Mouse (Mus musculus) kidney, postnatal 36 days (tissue): ENCODE results near the gene Xlr5c.
"Not testable (repeated sequence)": the region's sequence is repeated elsewhere in the genome, so short reads cannot be mapped to it uniquely, and the experiment has no call there.

Experiments
- DNase-seq, 2 experiments: peaks; one replicate each; pipeline ENCODE4 v3.0.0; 2021 to 2022; ENCODE audit warnings: mixed read lengths in 2 of 2

The Xlr5c gene

DNA sequence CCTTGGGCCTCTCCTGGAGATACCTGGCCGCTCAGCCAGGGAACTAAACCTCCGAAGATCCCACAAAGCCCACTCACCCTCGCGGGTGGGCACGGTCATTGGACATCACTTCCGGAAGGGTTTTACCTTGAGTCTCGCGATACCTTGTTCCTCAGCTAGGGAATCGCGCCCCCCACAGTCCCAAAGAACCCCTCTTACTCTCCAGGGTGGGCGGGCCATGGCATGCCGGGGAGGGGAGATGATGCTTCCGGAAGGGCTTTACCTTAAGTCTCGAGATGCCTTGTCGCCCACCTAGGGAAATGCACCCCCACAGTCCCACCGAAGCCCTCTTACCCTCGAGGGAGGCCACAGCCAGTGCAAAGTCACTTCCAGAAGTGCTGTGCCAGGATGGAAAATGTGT lies at the start of gene Xlr5c, which contains the start of gene Xlr5a:
Gene Xlr5c, minus strand, starts transcription at position 101 of the 400 bp plus-strand sequence.
Gene Xlr5a, minus strand, starts transcription at position 101 of the 400 bp plus-strand sequence.
- not testable (repeated sequence) for DNase-seq

DNA sequence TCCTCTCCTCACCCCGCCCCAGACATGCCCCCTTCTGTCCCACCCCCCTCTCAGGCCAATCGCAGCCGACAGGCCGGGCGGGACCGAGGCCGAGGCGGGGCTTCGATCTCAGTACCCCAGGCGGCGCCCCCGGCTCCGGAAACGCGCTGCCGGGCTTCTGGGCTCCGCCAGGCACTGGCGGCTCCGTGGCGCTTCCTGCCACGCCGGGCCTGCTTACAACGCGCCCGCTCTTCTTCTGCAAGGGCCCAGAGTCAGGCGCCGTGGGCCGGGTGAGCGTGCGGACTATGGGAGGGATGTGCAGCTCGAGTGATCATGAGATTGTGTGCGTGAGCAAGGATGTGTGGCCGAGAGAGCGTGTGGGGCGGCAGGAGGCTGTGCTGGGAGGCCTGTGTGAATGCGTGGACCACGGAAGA lies 49.7 kb upstream of the Xlr5c start, which contains the start of gene Zfp275:
Gene Zfp275, plus strand, starts transcription at position 139 of the 413 bp plus-strand sequence.
- DNase-seq: peak; percentile 74 to 84

GRCm38 (mm10) chrX:73342068-73342467 lies 49.3 kb upstream of the Xlr5c start:
- DNase-seq: peak in 1 of 2 experiments; percentile 1

- DNase-seq: no peak
Measured at GRCm38 (mm10) chrX:73341473-73341872, 48.7 kb upstream of the Xlr5c start.

- DNase-seq: no peak
Measured at GRCm38 (mm10) chrX:73336740-73337139, 44.0 kb upstream of the Xlr5c start, which contains the start of gene Gm45015. Gene Gm45015, minus strand, starts transcription at chrX:73336840.

DNA sequence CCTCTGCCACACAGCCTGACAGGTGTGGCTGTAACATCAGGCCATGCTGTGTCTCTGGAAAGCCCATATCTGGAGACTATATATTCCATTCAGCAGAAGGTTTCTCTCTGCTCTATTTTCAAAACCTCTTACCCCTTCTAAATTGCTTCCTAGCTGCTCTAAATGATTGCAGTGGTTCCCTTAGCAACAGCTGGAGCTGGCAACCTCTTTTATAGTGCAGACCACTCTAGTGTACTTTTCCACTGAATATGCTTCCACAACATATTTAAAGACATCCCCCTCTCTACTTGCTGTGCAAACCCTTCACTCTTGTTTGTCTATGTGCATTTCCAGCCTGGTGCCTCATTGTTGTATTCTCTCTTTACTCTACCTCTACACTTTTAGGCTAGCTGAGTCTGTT lies 40.8 kb upstream of the Xlr5c start:
- DNase-seq: no peak

GRCm38 (mm10) chrX:73327215-73327614 lies 34.4 kb upstream of the Xlr5c start:
- DNase-seq: no peak

- no peak for DNase-seq
Measured at GRCm38 (mm10) chrX:73321029-73321428, 28.3 kb upstream of the Xlr5c start.

DNA sequence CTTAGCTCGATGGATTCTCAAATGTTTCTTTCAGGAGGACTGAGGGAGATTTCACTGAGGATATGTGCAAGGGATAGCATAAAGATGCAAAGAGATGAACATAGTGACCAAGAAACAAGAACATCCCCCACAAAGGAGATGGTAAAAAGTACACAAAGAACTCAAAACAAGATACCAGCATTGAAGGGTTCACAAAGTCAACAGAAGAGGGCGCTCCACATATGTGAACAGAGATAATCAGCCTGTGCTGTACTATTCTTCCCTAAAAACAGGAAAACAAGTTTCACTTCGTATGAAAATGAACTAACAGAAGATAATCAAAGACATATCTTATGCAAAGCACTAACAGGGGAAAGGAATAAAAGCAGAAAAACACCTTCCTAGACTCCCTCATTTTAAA lies 19.7 kb upstream of the Xlr5c start:
- DNase-seq: peak; percentile 17 to 58

DNA sequence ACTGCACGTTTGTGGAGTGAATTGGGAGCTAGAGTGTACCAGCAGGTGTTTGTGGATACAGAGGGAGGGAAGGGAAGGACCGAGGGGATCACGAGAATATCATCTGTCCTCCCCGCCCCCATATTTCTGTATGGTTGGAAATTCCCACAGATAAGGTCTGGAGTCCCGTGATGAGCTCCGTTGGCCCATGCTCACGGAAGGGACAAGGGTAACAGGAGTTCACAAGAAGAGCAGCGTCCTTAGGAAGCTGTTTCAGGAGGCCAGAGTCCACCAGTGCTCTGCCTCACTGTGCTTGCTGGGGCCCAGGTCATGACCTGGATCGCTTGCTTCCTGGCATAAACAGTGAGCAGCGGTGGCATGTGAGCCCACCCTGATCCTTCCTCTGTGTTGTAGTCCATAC lies 3.0 kb upstream of the Xlr5c start:
- DNase-seq: peak; percentile 33 to 62

DNA sequence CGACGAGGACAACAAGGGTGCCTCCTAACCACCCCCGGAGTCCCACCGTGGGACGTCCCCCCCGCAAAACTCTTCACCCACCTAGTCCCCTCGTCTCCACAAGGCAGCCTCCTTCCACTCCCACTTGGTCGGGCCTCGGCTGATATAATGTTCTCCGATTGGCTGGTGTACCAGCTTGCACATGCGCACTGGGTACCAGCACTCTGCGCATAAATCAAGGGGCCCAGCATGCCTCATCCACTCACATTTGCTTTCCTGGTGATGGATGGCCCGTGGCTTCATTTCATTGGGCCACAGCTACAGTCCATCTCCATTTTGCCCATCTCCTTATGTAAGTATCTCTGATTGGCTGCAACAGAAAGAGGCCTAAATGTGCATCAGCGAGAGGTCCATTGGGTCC lies 27.5 kb downstream of the Xlr5c start, which contains the start of gene Xlr3c:
Gene Xlr3c, minus strand, starts transcription at position 121 of the 400 bp plus-strand sequence.
- not testable (repeated sequence) for DNase-seq

GRCm38 (mm10) chrX:73262428-73262827 lies 30.3 kb downstream of the Xlr5c start:
- not testable (repeated sequence) for DNase-seq

DNA sequence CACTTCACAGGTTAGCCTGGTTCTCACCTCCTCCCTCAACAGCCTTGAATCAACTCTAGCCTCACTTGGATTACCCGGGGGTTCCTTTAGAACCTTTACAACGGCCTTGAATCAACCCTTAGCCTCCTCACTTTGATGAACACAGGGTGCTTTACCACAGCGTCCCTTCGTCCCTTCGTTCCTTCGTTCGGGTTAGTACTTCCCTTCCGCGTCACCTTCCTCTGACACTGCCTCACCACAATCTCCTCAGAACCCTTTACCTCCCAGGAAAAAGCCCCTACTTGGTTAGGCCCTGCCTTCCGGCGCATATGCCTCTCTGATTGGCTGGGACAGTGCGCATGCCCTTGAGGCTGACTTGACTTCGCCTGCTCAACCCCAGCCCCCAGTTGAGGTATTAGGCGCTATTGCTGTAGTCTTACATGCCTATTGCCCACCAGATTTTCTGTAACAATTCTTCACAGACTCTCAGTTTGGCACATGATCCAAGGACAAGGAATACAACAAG lies 49.9 kb downstream of the Xlr5c start, which contains the start of gene Xlr4c:
Gene Xlr4c, minus strand, starts transcription at position 310 of the 505 bp plus-strand sequence.
- DNase-seq: not testable (repeated sequence)
